35 mouse cellular contexts compared by ENCODE assay signal in the genomic region with DNA sequence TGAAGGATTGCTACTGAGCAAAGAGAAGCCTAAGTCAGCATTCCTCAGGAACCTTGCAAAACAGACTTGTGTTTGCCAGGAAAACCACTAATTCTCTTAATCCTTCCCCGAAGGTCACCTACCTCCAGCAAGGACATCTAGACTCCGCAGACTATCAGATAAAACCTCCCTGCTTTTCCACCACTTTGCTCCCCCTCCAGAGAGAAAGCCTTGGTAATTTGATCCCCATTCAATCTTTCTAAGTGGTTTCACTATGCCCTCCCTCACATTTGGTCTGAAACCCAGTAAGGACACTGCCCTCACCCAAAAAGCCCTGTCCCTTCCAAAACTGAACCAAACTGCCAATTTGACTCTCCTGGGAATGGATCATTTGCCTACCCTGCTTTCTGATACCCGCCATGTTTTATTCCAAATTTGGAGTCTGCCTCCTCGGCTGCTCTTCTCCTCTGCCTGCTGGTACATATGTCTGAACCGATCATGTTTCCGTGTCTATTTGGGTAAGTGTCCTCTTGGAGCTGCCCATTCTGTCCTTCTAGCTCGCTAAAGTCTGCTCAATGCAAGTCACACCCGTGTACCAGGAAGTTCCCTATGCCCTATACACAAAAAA. TPM values are rescaled to one million over a fixed set of nuclear protein-coding genes. Genes with fewer than 3 reads are reported as not detected.
DNase-seq lines count a peak whose midpoint lies in the region; ATAC-seq lines count a peak whose summit lies in the region.
"Had no signal": no experiment of that assay in that cellular context is flagged by ENCODE, and none has a peak within 500 bp of the region (broad histone marks: within the 10 kb centered on the region; RNA-seq: fewer than 3 reads in every experiment).

No protein-coding gene starts in this region.

- no peak overlapping the region for H3K4me2 ChIP-seq in kidney, embryonic 15.5 days
- H3K4me2 ChIP-seq in intestine, embryonic 15.5 days (replicated peaks) = no peak overlapping the region
- H3K4me2 ChIP-seq: limb, embryonic 15.5 days; liver, embryonic 13.5 days; midbrain, embryonic 15.5 days; neural tube, embryonic 15.5 days had no signal

- H3K9me3 ChIP-seq in kidney, embryonic 15.5 days (replicated peaks) = no peaks in the 10 kb centered on the region
- H3K9me3 ChIP-seq in intestine, embryonic 15.5 days = no peaks in the 10 kb centered on the region
- H3K9me3 ChIP-seq: limb, embryonic 10.5 days; limb, embryonic 15.5 days; liver, embryonic 13.5 days; midbrain, embryonic 15.5 days; neural tube, embryonic 15.5 days had no signal

- no peak overlapping the region for H3K9ac ChIP-seq in kidney, embryonic 15.5 days
- no peak overlapping the region for H3K9ac ChIP-seq in intestine, embryonic 15.5 days
- H3K9ac ChIP-seq: limb, embryonic 15.5 days; liver, embryonic 13.5 days; midbrain, embryonic 15.5 days; neural tube, embryonic 15.5 days had no signal

- DNase-seq in embryo, embryonic 10.5 days (ENCODE audit: low spot score) = peak; percentile 17
- DNase-seq in embryo, embryonic 9.5 days (ENCODE audit: extremely low spot score) = no peak
- no peak for DNase-seq in kidney, adult 18-20 months
- DNase-seq in 416B (ENCODE audit: low read depth) = peak; percentile 22
- DNase-seq in left cerebral cortex, postnatal 25 days (ENCODE audit: low spot score in 2 of 2) = no peak
- DNase-seq: cerebellum, adult 11-12 months; cerebellum, adult 9-11 months; heart, postnatal 14 days; kidney, postnatal 4 days; layer of hippocampus, postnatal 36 days; liver, embryonic 13.5 days; lung, adult 18-20 months; right cerebral cortex, adult 18-20 months; spleen, adult 18-20 months; thymus, postnatal 4 days had no signal

- H3K36me3 ChIP-seq in kidney, embryonic 15.5 days = peaks cover 34% of the 10 kb centered on the region
- peaks cover 15% of the 10 kb centered on the region; the same call in 1 of the 2 replicates for H3K36me3 ChIP-seq in intestine, embryonic 15.5 days
- H3K36me3 ChIP-seq: midbrain, embryonic 15.5 days had no signal

- no peak overlapping the region for H3K27ac ChIP-seq in kidney, embryonic 15.5 days
- peak overlapping the region; percentile 82 for H3K27ac ChIP-seq in brown adipose tissue, adult 24 weeks (replicated peaks; ENCODE audit: low read depth, low read length)
- no peak overlapping the region for H3K27ac ChIP-seq in intestine, embryonic 15.5 days
- H3K27ac ChIP-seq: limb, embryonic 10.5 days; limb, embryonic 15.5 days; liver, embryonic 13.5 days; midbrain, embryonic 15.5 days; neural tube, embryonic 15.5 days; stomach, postnatal 0 days had no signal

- no peaks in the 10 kb centered on the region; the same call in 1 of the 2 replicates for H3K4me1 ChIP-seq in kidney, embryonic 15.5 days
- H3K4me1 ChIP-seq in brown adipose tissue, adult 24 weeks (ENCODE audit: control insufficient read depth, insufficient read depth, insufficient read length, low read length) = 0 out of 2 replicates have a peak, but pooled peaks cover 2% of the 10 kb centered on the region
- no peaks in the 10 kb centered on the region for H3K4me1 ChIP-seq in intestine, embryonic 15.5 days (replicated peaks)
- H3K4me1 ChIP-seq: midbrain, embryonic 15.5 days; neural tube, embryonic 15.5 days had no signal

- H3K4me3 ChIP-seq in kidney, embryonic 15.5 days (replicated peaks) = no peak overlapping the region
- H3K4me3 ChIP-seq in brown adipose tissue, adult 24 weeks (ENCODE audit: insufficient read depth, low read depth, low read length) = no peak overlapping the region
- no peak overlapping the region for H3K4me3 ChIP-seq in intestine, embryonic 15.5 days (replicated peaks)
- H3K4me3 ChIP-seq: limb, embryonic 10.5 days; limb, embryonic 15.5 days; liver, embryonic 13.5 days; midbrain, embryonic 15.5 days; neural tube, embryonic 15.5 days had no signal

- 48% methylated on average over 8 of the region's 8 CpGs for WGBS in kidney, embryonic 15.5 days
- 65% methylated on average over 8 of the region's 8 CpGs for WGBS in intestine, embryonic 15.5 days

- H3K27me3 ChIP-seq in kidney, embryonic 15.5 days = no peaks in the 10 kb centered on the region
- H3K27me3 ChIP-seq in intestine, embryonic 15.5 days (replicated peaks) = no peaks in the 10 kb centered on the region
- H3K27me3 ChIP-seq: CH12.LX; limb, embryonic 15.5 days; liver, embryonic 13.5 days; midbrain, embryonic 15.5 days; neural tube, embryonic 15.5 days had no signal

- intact Hi-C loops in left cerebral cortex, postnatal 25 days (cut with DNase I) = no loop called here

- peak; percentile 43; the same call in 1 of the 2 replicates for ATAC-seq in kidney, embryonic 15.5 days (replicated peaks; ENCODE audit: low FRiP score)
- ATAC-seq in intestine, embryonic 15.5 days = no peak
- ATAC-seq: activated CD4-positive, CD25-positive, alpha-beta regulatory T cell, adult 4 months; forebrain, embryonic 16.5 days; hindbrain, embryonic 16.5 days; lung, postnatal 0 days; midbrain, embryonic 15.5 days had no signal

RNA-seq across cellular contexts. Expression of a gene that starts 22.4 kb away (rescaled TPM):
- 29.9 and 31.0 TPM in 2 replicates for polyA plus RNA-seq in kidney, embryonic 15.5 days (2015; fragmentation: Nextera tagmentation; extraction: Ambion mirVana)
- polyA plus RNA-seq in brown adipose tissue, adult 24 weeks (2012; ENCODE audit: insufficient read depth, insufficient read length, missing spikeins) = 29.5 and 44.8 TPM in 2 replicates
- 1 to 10 TPM; 9.1 to 9.7 TPM for total RNA-seq in left cerebral cortex, postnatal 25 days (2021)
- polyA plus RNA-seq in intestine, embryonic 15.5 days (2015; fragmentation: Nextera tagmentation; extraction: Ambion mirVana) = 64.8 and 74.4 TPM in 2 replicates

RNA-seq across cellular contexts. Expression of a gene that starts 36.8 kb away (rescaled TPM):
- not detected in 2 replicates for polyA plus RNA-seq in kidney, embryonic 15.5 days (2015; fragmentation: Nextera tagmentation; extraction: Ambion mirVana)
- polyA plus RNA-seq in brown adipose tissue, adult 24 weeks (2012; ENCODE audit: insufficient read depth, insufficient read length, missing spikeins) = 13.8 TPM in 1 of 2 replicates, not detected in the other
- total RNA-seq in left cerebral cortex, postnatal 25 days (2021) = not detected
- not detected in 2 replicates for polyA plus RNA-seq in intestine, embryonic 15.5 days (2015; fragmentation: Nextera tagmentation; extraction: Ambion mirVana)
- total RNA-seq: CH12.LX; ES-E14; heart, postnatal 14 days; layer of hippocampus, postnatal 36 days had no signal
- polyA plus RNA-seq: C2C12; forebrain, embryonic 16.5 days; gonadal fat pad, adult 2 months; heart, embryonic 14.5 days; hindbrain, embryonic 11.5 days; hindbrain, embryonic 16.5 days; kidney, embryonic 14.5 days; limb, embryonic 10.5 days; limb, embryonic 15.5 days; liver, embryonic 13.5 days; lung, postnatal 0 days; midbrain, embryonic 15.5 days; neural tube, embryonic 15.5 days; stomach, postnatal 0 days; thymus, postnatal 0 days had no signal

RNA-seq across cellular contexts. Expression of a gene that starts 55.8 kb away (rescaled TPM):
- polyA plus RNA-seq in kidney, embryonic 15.5 days (2015; fragmentation: Nextera tagmentation; extraction: Ambion mirVana) = 50.5 and 51.8 TPM in 2 replicates
- polyA plus RNA-seq in brown adipose tissue, adult 24 weeks (2012; ENCODE audit: insufficient read depth, insufficient read length, missing spikeins) = 147 and 149 TPM in 2 replicates
- 10 to 100 TPM; 20.5 to 20.6 TPM for total RNA-seq in left cerebral cortex, postnatal 25 days (2021)
- 43.9 and 44.5 TPM in 2 replicates for polyA plus RNA-seq in intestine, embryonic 15.5 days (2015; fragmentation: Nextera tagmentation; extraction: Ambion mirVana)

RNA-seq across cellular contexts. Expression of a gene that starts 56.7 kb away (rescaled TPM):
- 58.5 and 62.2 TPM in 2 replicates for polyA plus RNA-seq in kidney, embryonic 15.5 days (2015; fragmentation: Nextera tagmentation; extraction: Ambion mirVana)
- 18.2 and 19.6 TPM in 2 replicates for polyA plus RNA-seq in brown adipose tissue, adult 24 weeks (2012; ENCODE audit: insufficient read depth, insufficient read length, missing spikeins)
- total RNA-seq in left cerebral cortex, postnatal 25 days (2021) = 10 to 100 TPM; 53.6 to 56.1 TPM
- 40.1 and 42.0 TPM in 2 replicates for polyA plus RNA-seq in intestine, embryonic 15.5 days (2015; fragmentation: Nextera tagmentation; extraction: Ambion mirVana)

Comparison
In these comparisons a context has a peak if more than half of its experiments do, and no peak if none do; other contexts are left out.
1. DNase-seq: peak in embryo, embryonic 10.5 days (single experiment) and 416B (single experiment); none in embryo, embryonic 9.5 days (single experiment), kidney, adult 18-20 months (single experiment) and left cerebral cortex, postnatal 25 days (0 of 2).